Mouse (Mus musculus) cerebellum, postnatal 4 days (tissue): ENCODE measurements at regions not wholly inside any gene's neighbourhood (a gene's known extent, or its start where the extent isn't known, plus 50 kb on each side); places are given as distances from the start of the nearest gene placed in this dataset.

Experiments used
- DNase-seq, 2 experiments: peaks; one replicate each; pipeline ENCODE4 v3.0.0; 2022; ENCODE audit warnings: low spot score in 2 of 2, mixed read lengths in 1 of 2

DNA sequence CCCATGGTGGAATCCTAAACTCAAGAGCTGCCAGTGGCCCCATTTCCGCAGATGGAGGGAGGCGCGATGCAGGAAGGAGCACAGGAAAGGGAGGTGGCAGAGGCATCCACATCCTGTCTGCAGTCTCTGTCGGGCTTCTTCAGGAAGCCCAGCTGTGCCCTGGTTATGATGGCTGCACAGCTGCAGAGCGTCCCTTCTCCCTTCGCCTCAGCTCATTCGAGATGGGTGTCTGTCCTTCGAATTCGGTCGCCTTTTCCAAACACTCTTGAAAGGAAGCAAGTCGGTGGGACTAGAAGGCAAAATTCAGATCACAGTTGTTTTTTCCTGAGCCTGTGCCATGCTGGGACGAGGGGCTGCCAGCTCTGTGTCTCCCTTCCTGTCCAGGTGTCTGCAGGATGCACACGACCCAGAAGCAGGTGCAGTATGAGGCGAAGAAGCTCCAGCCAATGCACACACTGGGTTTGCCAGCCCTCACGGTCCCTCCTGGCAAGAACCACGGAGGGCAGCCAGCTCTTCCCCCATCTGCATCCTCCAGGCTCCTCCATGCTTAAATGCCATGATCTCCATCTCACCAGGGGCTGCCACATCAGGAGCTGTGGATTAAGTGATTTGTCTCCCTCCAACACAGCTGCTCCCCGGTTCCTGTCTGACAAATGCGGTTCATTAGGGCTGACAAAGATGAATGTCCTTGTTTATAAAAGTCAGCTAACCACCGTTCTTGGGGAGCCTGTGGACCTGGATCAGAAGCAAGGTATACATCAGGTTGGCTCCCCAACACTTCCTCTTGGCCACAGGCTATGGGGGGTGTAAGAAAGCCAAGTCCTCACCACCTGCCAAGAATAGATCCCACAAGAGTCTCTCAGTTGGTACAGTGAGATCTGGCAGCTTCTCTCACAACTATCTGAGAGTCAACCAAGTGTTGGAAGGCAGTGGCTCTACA, 79.3 kb upstream of the Wscd1 start:
- no peak for DNase-seq

DNA sequence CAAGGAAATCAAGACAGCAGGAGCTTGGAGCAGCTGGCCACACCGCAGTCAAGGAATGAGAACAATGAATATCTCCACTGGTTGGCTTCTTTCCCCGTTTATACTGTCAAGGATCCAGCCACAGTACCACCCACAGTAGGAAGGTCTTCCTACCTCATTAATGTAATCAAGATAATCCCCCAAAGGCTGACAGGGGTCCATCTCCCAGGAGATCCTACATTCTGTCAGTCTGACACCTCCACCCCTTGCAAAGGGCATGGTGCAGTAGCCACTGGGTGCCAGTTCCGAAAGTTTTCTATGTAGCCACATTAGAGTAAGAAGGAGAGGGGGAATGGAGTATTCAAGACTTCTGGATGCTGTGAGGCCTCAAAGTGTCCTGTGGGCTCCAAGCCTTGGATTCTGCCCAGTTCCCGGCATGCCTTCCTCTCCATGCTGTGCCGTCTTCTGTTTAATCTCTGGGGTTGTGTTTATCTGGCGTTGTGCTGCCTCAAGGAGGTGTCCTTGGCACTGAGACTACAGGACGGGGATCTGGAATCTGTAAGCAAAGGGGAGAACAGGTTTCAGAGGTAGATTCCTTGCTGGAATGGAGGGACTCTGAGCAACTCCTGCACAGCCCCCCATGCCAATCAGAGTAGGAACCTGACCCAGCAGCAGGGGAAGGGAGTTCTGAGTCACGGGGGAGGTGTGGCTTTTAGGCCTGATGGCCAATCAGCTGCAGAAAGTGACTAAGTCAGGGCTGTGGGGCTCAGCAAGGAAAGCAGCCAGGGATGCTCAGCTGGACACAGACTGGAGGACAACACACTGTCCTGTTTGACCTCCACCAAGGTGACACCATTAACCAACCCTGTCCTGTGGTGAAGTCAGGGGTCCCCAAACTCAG, 77.3 kb upstream of the Wscd1 start:
- DNase-seq, result peak in 1 of 2 experiments; percentile 28

GRCm38 (mm10) chr11:71674319-71674718, 75.4 kb upstream of the Wscd1 start:
- peak; percentile 64 to 75 for DNase-seq

GRCm38 (mm10) chr11:71675714-71676313, 73.9 kb upstream of the Wscd1 start:
- no peak for DNase-seq

GRCm38 (mm10) chr11:71697017-71697416, 52.7 kb upstream of the Wscd1 start:
- no peak for DNase-seq

DNA sequence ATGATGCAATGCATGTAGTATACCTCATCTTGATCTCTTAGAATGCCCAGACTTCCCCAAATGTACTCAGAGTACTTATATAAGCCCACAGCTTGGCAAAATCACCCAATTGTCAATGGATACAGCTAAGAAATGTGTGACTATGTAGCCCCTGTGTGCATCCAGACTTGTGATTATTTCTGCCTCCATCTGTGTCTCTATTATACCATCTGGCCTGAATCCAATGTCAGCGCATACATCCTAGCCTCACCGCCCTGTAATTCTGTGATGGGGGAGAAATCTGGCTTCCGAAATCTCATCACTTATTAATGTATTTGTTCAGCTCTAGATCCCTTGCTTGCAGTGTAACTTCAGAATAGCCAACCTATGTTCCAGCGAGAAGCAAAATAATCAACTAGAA, 50.9 kb upstream of the Wscd1 start:
- no peak for DNase-seq
